In the genomic region with DNA sequence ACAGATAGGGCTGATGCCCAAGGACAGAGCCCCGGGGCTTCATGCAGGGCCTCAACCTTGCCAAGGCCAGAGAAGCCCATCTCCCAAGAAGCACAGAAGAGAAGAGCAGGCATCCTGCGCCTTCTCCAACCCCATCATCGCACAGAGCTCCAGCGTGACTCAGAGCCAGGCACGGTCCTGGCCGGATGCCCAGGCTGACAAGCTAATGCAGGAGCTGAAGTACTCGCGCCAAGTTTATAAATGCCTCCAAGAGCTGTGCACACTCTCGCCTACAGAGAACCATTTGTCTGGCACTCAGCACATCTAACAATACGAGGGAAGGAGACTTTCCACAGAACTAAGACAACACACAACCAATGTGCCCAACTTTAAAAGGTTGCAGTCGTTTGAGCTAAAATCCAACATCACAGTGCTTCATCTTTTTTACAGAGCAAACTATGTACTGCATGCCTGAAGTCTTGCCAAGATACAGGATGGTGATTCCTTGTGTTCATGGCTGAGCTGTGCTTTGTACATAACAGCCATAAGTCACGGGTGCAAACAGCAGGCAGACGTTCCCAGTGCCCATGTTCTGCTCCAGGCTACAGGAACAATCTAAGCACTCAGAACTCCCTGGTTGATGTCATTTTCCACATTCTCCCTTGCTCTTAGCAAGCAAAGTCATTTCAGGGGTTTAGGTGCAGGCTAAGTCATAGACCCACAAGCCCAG, we compare ENCODE assay signal across 8 mouse cellular contexts. TPM values are rescaled to one million over a fixed set of nuclear protein-coding genes. Genes with fewer than 3 reads are reported as not detected.
A peak's percentile ranks its signal among the peaks of the same experiment; 100 is the strongest.
DNase-seq lines count a peak whose midpoint lies in the region; ATAC-seq and TF ChIP-seq lines count a peak whose summit lies in the region.

No protein-coding gene starts in this region.

- no peak for TF ChIP-seq CTCF in MEL (IDR thresholded peaks at IDR 0.05 in 2 of 3, conservative IDR thresholded peaks at IDR 0.05 in 1 of 3; ENCODE audit: control insufficient read depth in 1 of 3, insufficient read depth in 1 of 3, low read depth in 2 of 3, low read length in 3 of 3, poor library complexity in 1 of 3, severe bottlenecking in 1 of 3)
- no peak for TF ChIP-seq CTCF in hindbrain, postnatal 0 days (IDR thresholded peaks at IDR 0.05; ENCODE audit: low read depth)

- TF ChIP-seq RAD21 in MEL (IDR thresholded peaks at IDR 0.05; ENCODE audit: low read depth, low read length): no peak

- H3K9ac ChIP-seq in MEL (ENCODE audit: control insufficient read depth, low read depth, low read length, poor library complexity, severe bottlenecking): no peak overlapping the region
- H3K9ac ChIP-seq in hindbrain, postnatal 0 days (replicated peaks; ENCODE audit: low read length): no peak overlapping the region

- no peak overlapping the region for H3K4me3 ChIP-seq in MEL (ENCODE audit: control insufficient read depth in 1 of 2, insufficient read depth in 1 of 2, low read depth in 2 of 2, low read length in 2 of 2)
- H3K4me3 ChIP-seq in hindbrain, postnatal 0 days (ENCODE audit: low read length): no peak overlapping the region

- H3K9me3 ChIP-seq in MEL (replicated peaks; ENCODE audit: insufficient read depth, low read length): no peaks in the 10 kb centered on the region
- H3K9me3 ChIP-seq in hindbrain, postnatal 0 days (ENCODE audit: low read length): no peaks in the 10 kb centered on the region

- H3K79me2 ChIP-seq in MEL (ENCODE audit: control insufficient read depth, insufficient read depth, low read length, poor library complexity): peaks cover 2% of the 10 kb centered on the region; the same call in 1 of the 2 replicates

- TF ChIP-seq EP300 in MEL (IDR thresholded peaks at IDR 0.05; ENCODE audit: low read depth in 1 of 2, low read length in 2 of 2): 0 out of 4 replicates have a peak, but pooled peaks of 1 of the 2 experiments have one; percentile 7

- no peak overlapping the region for H3K4me2 ChIP-seq in hindbrain, postnatal 0 days (ENCODE audit: low read depth, low read length)

- ATAC-seq in hindbrain, postnatal 0 days: peak; percentile 92

- no peaks in the 10 kb centered on the region for H3K27me3 ChIP-seq in MEL (ENCODE audit: control insufficient read depth in 1 of 2, insufficient read depth in 2 of 2, low read length in 2 of 2)
- no peaks in the 10 kb centered on the region for H3K27me3 ChIP-seq in hindbrain, postnatal 0 days (ENCODE audit: insufficient read depth, low read length)

- 0 out of 2 replicates have a peak overlapping the region, but pooled peaks have one; percentile 16 for H3K27ac ChIP-seq in MEL (ENCODE audit: control insufficient read depth, low read depth, low read length)
- H3K27ac ChIP-seq in hindbrain, postnatal 0 days: peak overlapping the region; percentile 64

- no peak for TF ChIP-seq POLR2A in MEL (IDR thresholded peaks at IDR 0.05; ENCODE audit: control insufficient read depth in 1 of 2, insufficient read depth in 1 of 2, low read depth in 1 of 2, low read length in 2 of 2, poor library complexity in 1 of 2)

- peaks cover 6 to 32% of the 10 kb centered on the region in 2 experiments for H3K4me1 ChIP-seq in MEL (ENCODE audit: control insufficient read depth in 1 of 2, insufficient read depth in 2 of 2, low read length in 2 of 2)
- H3K4me1 ChIP-seq in hindbrain, postnatal 0 days (ENCODE audit: insufficient read depth, low read length): peaks cover 27% of the 10 kb centered on the region

- peak; percentile 91 for DNase-seq in MEL (ENCODE audit: low read depth, low spot score)
- DNase-seq in cerebellum, adult 11 months: peak; percentile 80
- DNase-seq in gastrocnemius, adult 18-20 months (ENCODE audit: low spot score): peak; percentile 83
- peak; percentile 96 for DNase-seq in hindbrain, postnatal 0 days (ENCODE audit: low spot score)
- DNase-seq in left cerebral cortex, adult 11 months (ENCODE audit: low spot score): peak; percentile 91
- DNase-seq in lung, postnatal 4 days: peak; percentile 90 to 95
- DNase-seq in spleen, postnatal 36 days (ENCODE audit: low spot score in 2 of 2): peak; percentile 39 to 62
- no peak for DNase-seq in embryo, embryonic 10 days (ENCODE audit: low spot score)

- H3K36me3 ChIP-seq in MEL (ENCODE audit: control insufficient read depth in 1 of 2, insufficient read depth in 2 of 2, low read length in 2 of 2): peaks cover 0 to 29% of the 10 kb centered on the region in 2 experiments; a peak in 2 of 4 replicates
- H3K36me3 ChIP-seq in hindbrain, postnatal 0 days (ENCODE audit: insufficient read depth, low read length): no peaks in the 10 kb centered on the region

- WGBS in hindbrain, postnatal 0 days: 29% methylated on average over 13 of the region's 13 CpGs

TF ChIP-seq in MEL, 35 proteins besides CTCF, POLR2A, EP300 and RAD21:
- TF ChIP-seq ETS1 (IDR thresholded peaks at IDR 0.05; ENCODE audit: low read depth, low read length) (0 out of 2 replicates have a peak, but pooled peaks have one; percentile 20), MYB (IDR thresholded peaks at IDR 0.05; ENCODE audit: low read depth, low read length) (no peak), BHLHE40 (IDR thresholded peaks at IDR 0.05; ENCODE audit: borderline replicate concordance, low read depth, low read length) (peak; percentile 95), GATA1 (IDR thresholded peaks at IDR 0.05; ENCODE audit: low read depth, low read length) (no peak), CHD2 (IDR thresholded peaks at IDR 0.05; ENCODE audit: low read length) (no peak), MAZ (IDR thresholded peaks at IDR 0.05; ENCODE audit: low read depth, low read length) (no peak), KAT2A (conservative IDR thresholded peaks at IDR 0.05; ENCODE audit: low read depth, low read length) (no peak)
TF ChIP-seq in MEL: peak in this region for 2.

RNA-seq across cellular contexts. Expression of a gene that starts 35.1 kb away (rescaled TPM):
- total RNA-seq in MEL (2012; rRNA removed): 6.5 and 6.8 TPM in 2 replicates
- 10 to 100 TPM in 1 of 2 experiments, not detected in 1; 15.1 TPM for polyA plus RNA-seq in MEL (2012; ENCODE audit: insufficient read depth in 1 of 2, insufficient read length in 2 of 2, low read depth in 1 of 2, low replicate concordance in 2 of 2, missing spikeins in 1 of 2)
- 1 to 10 TPM; 2.2 to 2.4 TPM for total RNA-seq in gastrocnemius, adult 18-20 months (2021)
- 9.4 and 13.5 TPM in 2 replicates for total RNA-seq in hindbrain, postnatal 0 days (2014; rRNA removed)
- 7.5 and 8.0 TPM in 2 replicates for polyA plus RNA-seq in hindbrain, postnatal 0 days (2015; fragmentation: Nextera tagmentation; extraction: Ambion mirVana)
